Mouse (Mus musculus): Measurements from ENCODE around the gene Gm49325. TPM values are rescaled to one million over a fixed set of nuclear protein-coding genes. Genes with fewer than 3 reads are reported as not detected.

Gm49325 gene
- total RNA-seq, 1 experiment = 5.4 TPM

DNA sequence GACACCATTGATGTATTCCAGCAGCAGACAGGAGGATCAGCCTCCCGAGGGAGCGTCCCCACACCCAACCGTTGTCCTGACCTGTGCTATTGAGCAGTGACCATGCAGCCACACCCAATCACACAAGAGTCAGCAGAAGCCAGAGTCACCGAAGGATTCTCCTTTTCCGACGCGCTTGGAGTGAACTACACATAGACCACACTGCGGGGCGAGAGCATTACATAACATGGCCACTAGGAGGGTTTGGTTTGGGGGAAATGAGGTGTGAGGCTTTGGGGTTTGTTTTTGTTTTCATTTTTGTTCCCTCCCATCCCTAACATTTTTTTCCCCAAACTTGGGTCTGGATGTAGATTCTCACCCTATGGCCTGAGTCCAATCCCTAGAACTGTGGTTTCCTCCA is 10.2 kb downstream of the Gm49325 start:
- Histone ChIP-seq H3K27ac (ENCODE audit: insufficient read depth, low read depth, low read length, poor library complexity, severe bottlenecking) (no peak overlapping the region), H3K9ac (ENCODE audit: insufficient read depth, low read depth, low read length, poor library complexity, severe bottlenecking) (no peak overlapping the region), H3K4me3 (ENCODE audit: insufficient read depth in 1 of 2, low read depth in 1 of 2, low read length in 2 of 2, poor library complexity in 1 of 2, severe bottlenecking in 1 of 2) (no peak overlapping the region), H3K4me1 (ENCODE audit: control insufficient read depth in 2 of 2, insufficient read depth in 2 of 2, low read length in 2 of 2, poor library complexity in 1 of 2) (no peaks in the 10 kb centered on the region; a peak in 2 of 4 replicates), H3K36me3 (ENCODE audit: control insufficient read depth, insufficient read depth, low read length, poor library complexity, severe bottlenecking) (peaks cover 37% of the 10 kb centered on the region), H3K9me3 (ENCODE audit: control insufficient read depth, insufficient read depth, low read depth, low read length) (no peaks in the 10 kb centered on the region)
- in situ Hi-C loops (cut with MboI; ENCODE audit: low sequenced_read_pairs in 2 of 2, unreplicated experiment in 2 of 2) = no loop called here
- DNase-seq (ENCODE audit: low read depth, low spot score) = no peak
- TF ChIP-seq MAFK (IDR thresholded peaks at IDR 0.05; ENCODE audit: insufficient read depth, low read depth, low read length) (no peak), ZC3H11A (IDR thresholded peaks at IDR 0.05; ENCODE audit: borderline replicate concordance, low read depth, low read length) (no peak), ZNF384 (IDR thresholded peaks at IDR 0.05; ENCODE audit: low read depth, low read length) (no peak), CHD2 (IDR thresholded peaks at IDR 0.05; ENCODE audit: low read depth, low read length) (no peak), HCFC1 (IDR thresholded peaks at IDR 0.05; ENCODE audit: borderline replicate concordance, insufficient read depth, low read length) (no peak)

DNA sequence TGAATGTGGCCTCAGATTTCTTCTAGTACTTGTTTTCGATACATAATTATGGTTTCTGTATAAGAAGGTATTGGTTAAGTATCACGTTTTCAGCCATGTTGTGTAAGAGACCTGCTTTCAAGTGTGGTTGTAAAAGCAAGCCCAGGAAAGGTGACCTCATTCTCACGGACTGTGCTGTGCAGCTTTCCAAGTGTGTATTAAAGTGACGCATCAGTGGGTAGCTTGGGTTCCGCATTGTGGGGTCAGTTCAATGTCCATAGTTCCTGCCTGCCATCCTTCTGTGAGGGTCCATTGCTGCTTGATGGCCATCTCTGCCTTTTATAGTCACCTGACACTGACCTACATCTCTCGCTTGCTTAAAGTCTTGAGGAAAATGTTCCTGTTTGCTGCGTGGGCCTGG is 10.9 kb downstream of the Gm49325 start:
- TF ChIP-seq MAFK (IDR thresholded peaks at IDR 0.05; ENCODE audit: insufficient read depth, low read depth, low read length) (no peak), HCFC1 (IDR thresholded peaks at IDR 0.05; ENCODE audit: borderline replicate concordance, insufficient read depth, low read length) (no peak), CHD2 (IDR thresholded peaks at IDR 0.05; ENCODE audit: low read depth, low read length) (no peak), ZNF384 (IDR thresholded peaks at IDR 0.05; ENCODE audit: low read depth, low read length) (no peak), ZC3H11A (IDR thresholded peaks at IDR 0.05; ENCODE audit: borderline replicate concordance, low read depth, low read length) (no peak)
- Histone ChIP-seq H3K4me1 (ENCODE audit: control insufficient read depth in 2 of 2, insufficient read depth in 2 of 2, low read length in 2 of 2, poor library complexity in 1 of 2) (no peaks in the 10 kb centered on the region; a peak in 1 of 4 replicates), H3K4me3 (ENCODE audit: insufficient read depth in 1 of 2, low read depth in 1 of 2, low read length in 2 of 2, poor library complexity in 1 of 2, severe bottlenecking in 1 of 2) (no peak overlapping the region), H3K9me3 (ENCODE audit: control insufficient read depth, insufficient read depth, low read depth, low read length) (no peaks in the 10 kb centered on the region), H3K27ac (ENCODE audit: insufficient read depth, low read depth, low read length, poor library complexity, severe bottlenecking) (no peak overlapping the region), H3K36me3 (ENCODE audit: control insufficient read depth, insufficient read depth, low read length, poor library complexity, severe bottlenecking) (peaks cover 32% of the 10 kb centered on the region), H3K9ac (ENCODE audit: insufficient read depth, low read depth, low read length, poor library complexity, severe bottlenecking) (no peak overlapping the region)
- in situ Hi-C loops (cut with MboI; ENCODE audit: low sequenced_read_pairs in 2 of 2, unreplicated experiment in 2 of 2) = no loop called here
- no peak for DNase-seq (ENCODE audit: low read depth, low spot score)

DNA sequence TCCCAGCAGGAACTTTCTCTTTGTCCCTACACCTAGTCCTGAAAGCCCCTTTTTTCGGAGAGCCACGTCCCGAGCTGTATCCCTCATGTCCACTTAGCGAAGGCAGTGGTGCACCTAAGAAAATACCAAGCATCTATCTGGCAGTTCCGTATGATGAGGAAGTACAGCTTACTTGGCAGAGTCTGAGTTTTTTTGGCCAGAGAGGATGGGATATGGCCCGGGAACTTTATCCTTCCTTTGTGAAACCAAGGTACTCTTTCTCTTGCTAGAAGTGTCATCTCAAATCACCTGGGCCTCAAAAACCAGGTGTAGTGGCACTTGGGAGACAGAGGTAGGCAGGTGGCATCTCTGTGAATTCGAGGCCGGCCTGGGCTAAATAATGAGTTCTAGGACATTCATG is 15.5 kb downstream of the Gm49325 start:
- Histone ChIP-seq H3K4me3 (ENCODE audit: insufficient read depth in 1 of 2, low read depth in 1 of 2, low read length in 2 of 2, poor library complexity in 1 of 2, severe bottlenecking in 1 of 2) (peak overlapping the region; percentile 86 to 92), H3K36me3 (ENCODE audit: control insufficient read depth, insufficient read depth, low read length, poor library complexity, severe bottlenecking) (peaks cover 8% of the 10 kb centered on the region), H3K4me1 (ENCODE audit: control insufficient read depth in 2 of 2, insufficient read depth in 2 of 2, low read length in 2 of 2, poor library complexity in 1 of 2) (peaks cover 0 to 5% of the 10 kb centered on the region in 2 experiments; a peak in 2 of 4 replicates), H3K9me3 (ENCODE audit: control insufficient read depth, insufficient read depth, low read depth, low read length) (no peaks in the 10 kb centered on the region), H3K9ac (ENCODE audit: insufficient read depth, low read depth, low read length, poor library complexity, severe bottlenecking) (peak overlapping the region; percentile 93), H3K27ac (ENCODE audit: insufficient read depth, low read depth, low read length, poor library complexity, severe bottlenecking) (no peak overlapping the region)
- no peak for TF ChIP-seq CHD2 (IDR thresholded peaks at IDR 0.05; ENCODE audit: low read depth, low read length)
- no peak for TF ChIP-seq ZNF384 (IDR thresholded peaks at IDR 0.05; ENCODE audit: low read depth, low read length)
- TF ChIP-seq MAFK (IDR thresholded peaks at IDR 0.05; ENCODE audit: insufficient read depth, low read depth, low read length) = no peak
- no peak for TF ChIP-seq ZC3H11A (IDR thresholded peaks at IDR 0.05; ENCODE audit: borderline replicate concordance, low read depth, low read length)
- TF ChIP-seq HCFC1 (IDR thresholded peaks at IDR 0.05; ENCODE audit: borderline replicate concordance, insufficient read depth, low read length) = no peak
- in situ Hi-C loops (cut with MboI; ENCODE audit: low sequenced_read_pairs in 2 of 2, unreplicated experiment in 2 of 2) = no loop called here
- DNase-seq (ENCODE audit: low read depth, low spot score) = no peak

DNA sequence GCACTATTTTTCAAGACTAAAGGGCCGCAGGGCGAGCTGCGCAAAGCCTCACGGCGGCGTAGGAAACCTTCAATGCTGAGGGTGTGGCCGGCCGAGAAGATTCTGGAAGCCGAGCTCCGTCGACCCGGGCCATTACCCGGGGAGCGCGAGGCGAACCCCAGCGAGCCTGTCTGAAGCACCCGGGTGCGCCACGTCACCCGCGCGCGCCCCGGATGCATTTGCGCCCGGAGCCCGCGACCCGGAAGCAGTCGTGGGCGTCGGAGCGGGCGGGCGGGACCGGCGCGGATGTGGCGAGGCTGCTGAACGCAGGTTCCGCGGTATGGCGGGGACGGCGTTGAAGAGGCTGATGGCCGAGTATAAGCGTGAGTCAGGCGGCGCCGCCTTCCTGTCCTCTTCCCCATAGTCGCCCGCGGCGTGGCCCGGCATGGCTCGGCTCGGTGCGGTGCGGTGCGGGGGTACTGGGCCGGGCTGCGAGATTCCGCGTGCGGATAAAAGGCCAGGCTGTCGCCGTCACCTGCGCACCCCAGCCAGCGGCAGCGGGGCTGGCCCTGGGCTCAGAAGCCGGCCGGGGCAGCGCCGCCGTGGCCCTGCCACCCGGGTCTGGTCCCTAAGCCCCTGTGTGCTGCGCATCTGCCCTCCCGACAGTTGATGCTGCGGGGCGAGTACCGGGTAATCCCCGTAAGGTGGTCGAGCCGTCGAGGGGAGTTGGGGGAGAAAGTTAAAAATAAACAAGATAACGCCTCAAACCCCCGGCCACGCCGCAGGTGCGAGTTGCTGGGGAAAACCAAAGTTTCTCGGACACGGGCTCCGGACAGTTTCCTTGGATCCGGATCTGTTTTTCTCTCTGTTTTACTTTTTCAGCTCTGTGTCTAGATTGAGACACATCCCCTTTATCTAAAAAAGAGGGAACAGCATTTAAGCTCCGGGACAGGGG is 16.3 kb downstream of the Gm49325 start, which contains the start of gene Ube2g2:
Ube2g2 (plus strand) TSS at position 221 of the 934 bp plus-strand sequence.
- Histone ChIP-seq H3K36me3 (ENCODE audit: control insufficient read depth, insufficient read depth, low read length, poor library complexity, severe bottlenecking) (peaks cover 2% of the 10 kb centered on the region), H3K4me1 (ENCODE audit: control insufficient read depth in 2 of 2, insufficient read depth in 2 of 2, low read length in 2 of 2, poor library complexity in 1 of 2) (peaks cover 0 to 5% of the 10 kb centered on the region in 2 experiments; a peak in 2 of 4 replicates), H3K4me3 (ENCODE audit: insufficient read depth in 1 of 2, low read depth in 1 of 2, low read length in 2 of 2, poor library complexity in 1 of 2, severe bottlenecking in 1 of 2) (peak within 1 kb of the TSS; percentile 86 to 92), H3K9ac (ENCODE audit: insufficient read depth, low read depth, low read length, poor library complexity, severe bottlenecking) (peak within 1 kb of the TSS; percentile 93), H3K9me3 (ENCODE audit: control insufficient read depth, insufficient read depth, low read depth, low read length) (no peaks in the 10 kb centered on the region), H3K27ac (ENCODE audit: insufficient read depth, low read depth, low read length, poor library complexity, severe bottlenecking) (no peak within 1 kb of the TSS)
- in situ Hi-C loops (cut with MboI; ENCODE audit: low sequenced_read_pairs in 2 of 2, unreplicated experiment in 2 of 2) = no loop called here
- DNase-seq (ENCODE audit: low read depth, low spot score) = peak; percentile 71
- TF ChIP-seq ZC3H11A (IDR thresholded peaks at IDR 0.05; ENCODE audit: borderline replicate concordance, low read depth, low read length) (peak; percentile 83), CHD2 (IDR thresholded peaks at IDR 0.05; ENCODE audit: low read depth, low read length) (peak; percentile 73), MAFK (IDR thresholded peaks at IDR 0.05; ENCODE audit: insufficient read depth, low read depth, low read length) (no peak), HCFC1 (IDR thresholded peaks at IDR 0.05; ENCODE audit: borderline replicate concordance, insufficient read depth, low read length) (peak; percentile 83), ZNF384 (IDR thresholded peaks at IDR 0.05; ENCODE audit: low read depth, low read length) (no peak)

All from ES-E14 (cell line).